Mouse (Mus musculus) CD8-positive naive resting alpha-beta T cell, adult 2 months (primary cell): ENCODE measurements around the gene Cdc42ep1.

ENCODE experiments used
- DNase-seq, 2 experiments: peaks; one replicate each; pipeline ENCODE4 v3.0.0; 2022; ENCODE audit warnings: low read depth in 2 of 2, low spot score in 2 of 2

Gene Cdc42ep1

DNA sequence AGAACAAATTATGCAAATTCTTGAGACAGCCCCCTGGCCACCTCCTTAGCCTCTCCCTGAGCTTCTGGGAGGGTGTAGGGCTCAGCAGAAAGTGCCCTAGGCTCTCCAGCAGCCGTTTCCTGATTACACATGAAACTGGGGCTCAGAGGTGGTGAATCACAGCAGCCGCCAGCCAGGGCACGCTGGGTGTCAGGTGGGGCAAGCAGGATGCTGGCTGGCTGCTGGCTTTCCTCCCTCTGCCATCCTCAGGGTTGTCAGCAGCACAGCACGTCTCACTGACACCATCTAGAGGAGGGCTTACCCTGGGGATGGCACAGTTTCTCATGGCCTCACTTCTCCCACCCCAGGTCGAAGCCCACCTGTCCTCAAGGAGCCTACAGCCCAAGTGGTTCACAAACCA lies 14.1 kb upstream of the Cdc42ep1 start:
- peak; percentile 43 to 55 for DNase-seq

DNA sequence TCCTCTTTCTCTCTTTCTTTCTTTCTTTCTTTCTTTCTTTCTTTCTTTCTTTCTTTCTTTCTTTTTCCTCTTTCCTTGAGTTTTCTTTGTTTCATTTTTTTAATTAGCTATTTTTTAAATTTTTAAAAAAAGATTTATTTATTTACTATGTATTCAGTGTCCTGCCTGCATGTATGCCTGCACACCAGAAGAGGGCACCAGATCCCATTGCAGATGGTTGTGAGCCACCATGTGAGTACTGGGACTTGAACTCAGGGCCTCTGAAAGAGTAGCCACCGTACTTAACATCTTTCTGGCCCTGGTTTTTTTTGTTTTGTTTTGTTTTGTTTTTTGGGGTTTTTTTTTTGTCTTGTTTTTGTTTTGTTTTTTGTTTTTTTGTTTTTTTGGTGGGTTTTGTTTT lies 12.8 kb upstream of the Cdc42ep1 start:
- DNase-seq = no peak

- DNase-seq = no peak
These were observed 11.4 kb upstream of the Cdc42ep1 start for GRCm38 (mm10) chr15:78830742-78831719.

GRCm38 (mm10) chr15:78831720-78832657 lies 10.4 kb upstream of the Cdc42ep1 start:
- DNase-seq = no peak

- no peak for DNase-seq
These were observed 9.7 kb upstream of the Cdc42ep1 start for GRCm38 (mm10) chr15:78832701-78833123.

GRCm38 (mm10) chr15:78833582-78833981 lies 8.8 kb upstream of the Cdc42ep1 start:
- DNase-seq = no peak

GRCm38 (mm10) chr15:78834233-78835005 lies 8.0 kb upstream of the Cdc42ep1 start:
- DNase-seq = no peak

- peak; percentile 50 to 62 for DNase-seq
These were observed 7.0 kb upstream of the Cdc42ep1 start for GRCm38 (mm10) chr15:78835200-78836085.

DNA sequence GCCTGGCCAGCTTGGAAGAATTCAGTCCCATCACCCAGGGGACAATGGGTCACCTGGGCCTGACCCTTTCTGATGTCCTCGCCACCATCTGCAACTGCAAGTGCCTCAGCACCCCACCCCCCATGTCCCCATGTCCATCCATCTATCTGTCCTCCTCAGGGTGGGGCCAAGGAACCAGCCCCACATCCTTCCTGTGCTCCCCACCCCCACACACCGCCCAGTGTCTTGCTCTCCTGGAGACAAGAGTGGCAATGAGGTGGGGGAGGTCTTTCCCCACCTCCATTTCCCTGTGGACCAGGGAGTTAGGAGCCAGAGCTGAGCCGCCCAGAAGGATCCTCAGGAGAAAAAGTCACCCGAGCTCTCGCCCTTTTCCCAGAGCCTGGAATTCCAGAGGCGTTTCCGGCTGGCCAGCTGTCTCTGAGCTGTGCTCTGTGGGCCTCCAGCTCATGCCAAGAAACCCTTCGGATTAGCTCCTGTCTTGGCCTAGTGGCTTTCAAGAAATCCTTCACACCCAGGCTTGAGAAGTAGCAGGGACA lies 6.3 kb upstream of the Cdc42ep1 start:
- no peak for DNase-seq

GRCm38 (mm10) chr15:78839744-78840143 lies 2.7 kb upstream of the Cdc42ep1 start:
- no peak for DNase-seq

DNA sequence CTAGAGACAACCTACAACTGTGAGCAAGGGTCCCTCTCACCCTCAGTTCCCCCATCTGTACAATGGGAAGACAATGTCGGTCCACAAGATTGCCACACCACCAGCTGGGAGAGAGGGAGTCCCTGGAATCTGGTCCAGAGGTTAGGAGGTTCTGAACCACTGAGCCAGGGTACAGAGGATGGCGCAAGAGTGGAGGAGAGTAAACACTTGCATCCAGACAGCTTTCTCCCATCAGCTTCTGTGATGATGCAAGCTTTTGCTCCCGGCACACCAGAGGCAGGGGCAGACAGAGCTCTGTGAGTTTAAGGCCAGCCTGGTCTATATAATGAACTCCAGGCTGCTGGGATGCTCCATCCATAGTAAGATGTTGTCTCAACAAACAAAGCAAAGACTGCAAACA lies 2.2 kb upstream of the Cdc42ep1 start:
- DNase-seq = no peak

DNA sequence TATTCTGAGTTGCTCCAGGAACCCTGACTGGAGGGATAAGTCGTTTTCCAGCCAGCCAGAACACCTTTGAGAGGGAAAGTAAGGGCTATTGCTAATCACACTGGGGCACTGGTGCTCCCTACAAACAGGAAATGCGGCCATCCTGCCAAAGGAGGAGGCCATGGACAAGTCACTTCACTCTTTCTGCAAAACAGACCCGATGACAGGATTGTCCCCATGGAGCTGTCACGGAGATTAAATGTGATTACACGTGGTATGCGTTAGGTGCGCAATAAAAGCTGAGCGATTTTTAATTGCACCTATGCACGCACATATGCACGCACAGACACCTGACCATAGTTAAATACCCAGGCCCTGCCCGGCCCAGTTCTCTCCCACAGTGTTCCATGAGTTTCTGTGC lies 1.7 kb upstream of the Cdc42ep1 start:
- no peak for DNase-seq

DNA sequence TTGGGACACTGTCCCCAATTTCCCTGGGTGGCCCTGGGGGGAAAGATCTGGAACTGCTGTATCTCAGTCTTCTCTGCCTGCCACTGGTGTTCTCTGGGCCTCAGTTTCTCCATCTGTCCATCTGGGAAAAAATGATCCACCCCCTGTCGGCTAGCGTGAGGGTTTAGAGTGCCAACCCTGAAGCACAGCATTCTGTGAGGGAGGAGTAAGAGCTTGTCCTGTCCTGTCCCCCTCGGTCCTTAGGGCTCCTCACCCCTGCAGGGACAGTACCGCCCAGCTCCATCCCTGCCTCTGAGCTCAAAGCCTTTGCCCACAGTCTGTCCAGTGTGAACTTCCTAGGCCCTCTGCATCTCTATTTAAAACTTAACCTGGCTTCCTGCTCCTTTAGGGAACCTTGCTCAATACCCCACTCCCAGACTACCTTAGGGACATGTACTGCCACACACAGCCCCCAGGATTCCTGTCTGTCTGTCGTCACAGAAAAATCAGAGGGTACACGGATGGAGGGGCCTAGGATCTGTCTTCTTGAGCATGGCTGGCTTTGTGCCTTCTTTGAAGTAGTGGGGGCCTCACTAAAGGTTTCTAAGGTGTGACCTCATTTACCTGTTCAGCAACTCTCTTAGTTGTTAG lies 1.1 kb upstream of the Cdc42ep1 start:
- DNase-seq = no peak

- DNase-seq = peak in 1 of 2 experiments; percentile 27
These were observed 1.4 kb downstream of the Cdc42ep1 start for GRCm38 (mm10) chr15:78843581-78844469.

- no peak for DNase-seq
These were observed 2.4 kb downstream of the Cdc42ep1 start for GRCm38 (mm10) chr15:78844791-78845190.

- DNase-seq = no peak
These were observed 2.9 kb downstream of the Cdc42ep1 start for GRCm38 (mm10) chr15:78845321-78845720.

DNA sequence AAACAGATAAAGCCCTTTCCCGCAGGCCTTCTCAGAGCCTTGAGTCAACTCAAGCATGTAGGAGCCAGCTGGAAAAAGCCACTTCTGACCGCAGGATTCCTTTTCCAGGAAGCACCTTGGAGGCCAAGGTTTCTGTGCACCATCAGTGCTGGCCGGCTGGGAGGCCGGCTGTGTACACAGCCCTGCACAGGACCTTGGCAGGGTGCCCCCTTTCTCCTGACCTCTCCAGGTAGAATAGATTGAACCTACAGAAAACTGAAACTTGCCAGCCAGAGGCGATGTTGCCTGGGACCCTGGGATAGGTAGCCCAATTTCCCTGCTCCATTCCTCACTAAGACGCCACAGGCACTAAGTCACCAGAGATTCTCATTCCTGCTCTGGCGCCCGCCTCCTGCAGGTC lies 3.4 kb downstream of the Cdc42ep1 start:
- DNase-seq = no peak

GRCm38 (mm10) chr15:78846352-78846751 lies 3.9 kb downstream of the Cdc42ep1 start:
- no peak for DNase-seq
